Mouse (Mus musculus) embryonic facial prominence, embryonic 14.5 days (tissue): Measurements from ENCODE around the gene Pcif1. TPM values are rescaled to one million over a fixed set of nuclear protein-coding genes. Genes with fewer than 3 reads are reported as not detected.

Experiments
- ATAC-seq: fragments of 200-750 bp; cut with Nextera tagmentation; 2 replicates; pipeline ENCODE4 v1.8.0; 2017; ENCODE audit warnings: low read depth, moderate number of reproducible peaks, moderate TSS enrichment
- DNase-seq: peaks from one replicate; pipeline ENCODE4 v3.0.0-alpha.2; 2015; ENCODE audit warnings: low spot score
- H3K27ac ChIP-seq: fragments of 300-500 bp; sonication (generic); replicated peaks from 2 replicates; pipeline ENCODE4 v1.5.1; 2014; ENCODE audit warnings: low read depth, mild to moderate bottlenecking, low read length, moderate library complexity
- H3K27me3 ChIP-seq: fragments of 300-500 bp; sonication (generic); replicated peaks from 2 replicates; pipeline ENCODE4 v1.6.1; 2014; ENCODE audit warnings: low read length; ENCODE audit not compliant: control insufficient read depth, insufficient read depth
- H3K36me3 ChIP-seq: fragments of 300-500 bp; sonication (generic); 2 replicates; pipeline ENCODE4 v1.6.1; 2014; ENCODE audit warnings: low read length, mixed read lengths; ENCODE audit not compliant: control insufficient read depth, insufficient read depth
- H3K4me1 ChIP-seq: fragments of 300-500 bp; sonication (generic); 2 replicates; pipeline ENCODE4 v1.6.1; 2014; ENCODE audit warnings: antibody characterized with exemption, low read length; ENCODE audit not compliant: control insufficient read depth, insufficient read depth
- H3K4me2 ChIP-seq: fragments of 300-500 bp; sonication (generic); 2 replicates; pipeline ENCODE4 v1.6.1; 2014; ENCODE audit warnings: low read depth, mild to moderate bottlenecking, low read length, moderate library complexity, mixed read lengths
- H3K4me3 ChIP-seq: fragments of 300-500 bp; sonication (generic); 2 replicates; pipeline ENCODE4 v1.5.1; 2014; ENCODE audit warnings: low read depth, mild to moderate bottlenecking, low read length
- H3K9ac ChIP-seq: fragments of 300-500 bp; sonication (generic); 2 replicates; pipeline ENCODE4 v1.6.1; 2014; ENCODE audit warnings: low read depth, mild to moderate bottlenecking, low read length, moderate library complexity, mixed read lengths
- H3K9me3 ChIP-seq: fragments of 300-500 bp; sonication (generic); 2 replicates; pipeline ENCODE4 v1.6.1; 2016; ENCODE audit warnings: low read length; ENCODE audit not compliant: control insufficient read depth
- WGBS: fragments of 180-500 bp; shearing (Covaris S2); extraction: QIAGEN DNeasy Blood & Tissue Kit; methylation state at CpG from one replicate; pipeline ENCODE4 v1.1.7; 2014; 5-methylcytosine and 5-hydroxymethylcytosine counted together
- polyA plus RNA-seq: library from polyadenylated mRNA; unstranded; fragments of >200 nt; fragmentation: Nextera tagmentation; extraction: Ambion mirVana; gene quantifications from 2 replicates; pipeline ENCODE4 v1.2.1, GENCODE M21; 2014

Pcif1 gene
- polyA plus RNA-seq, 1 experiment from 2014 or later, result 56.9 TPM

GRCm38 (mm10) chr2:164917371-164917770, 38.3 kb downstream of the Pcif1 start:
- ATAC-seq (no peak), DNase-seq (no peak)
- H3K4me3 ChIP-seq, result no peak overlapping the region
- no peak overlapping the region for H3K4me2 ChIP-seq
- H3K9me3 ChIP-seq, result no peaks in the 10 kb centered on the region
- no peak overlapping the region for H3K27ac ChIP-seq
- H3K27me3 ChIP-seq, result no peaks in the 10 kb centered on the region
- peaks cover 9% of the 10 kb centered on the region; the same call in 1 of the 2 replicates for H3K36me3 ChIP-seq
- 54% methylated on average over 10 of the region's 10 CpGs for WGBS
- H3K4me1 ChIP-seq, result peaks cover 2% of the 10 kb centered on the region; the same call in 1 of the 2 replicates
- no peak overlapping the region for H3K9ac ChIP-seq

- 62% methylated on average over 4 of the region's 5 CpGs for WGBS
- Histone ChIP-seq H3K9ac (no peak overlapping the region), H3K4me2 (no peak overlapping the region), H3K4me3 (no peak overlapping the region), H3K4me1 (no peaks in the 10 kb centered on the region), H3K36me3 (peaks cover 9% of the 10 kb centered on the region; the same call in 1 of the 2 replicates), H3K9me3 (no peaks in the 10 kb centered on the region), H3K27ac (no peak overlapping the region), H3K27me3 (no peaks in the 10 kb centered on the region)
- ATAC-seq (no peak), DNase-seq (no peak)
Observed at GRCm38 (mm10) chr2:164918325-164918724, 39.2 kb downstream of the Pcif1 start.

GRCm38 (mm10) chr2:164921984-164922383, 42.9 kb downstream of the Pcif1 start:
- Histone ChIP-seq H3K27me3 (no peaks in the 10 kb centered on the region), H3K36me3 (peaks cover 9% of the 10 kb centered on the region; the same call in 1 of the 2 replicates), H3K27ac (no peak overlapping the region), H3K4me3 (no peak overlapping the region), H3K4me1 (no peaks in the 10 kb centered on the region), H3K9ac (no peak overlapping the region), H3K9me3 (no peaks in the 10 kb centered on the region), H3K4me2 (no peak overlapping the region)
- no peak for ATAC-seq
- no peak for DNase-seq
- WGBS, result 53% methylated on average over 6 of the region's 7 CpGs

GRCm38 (mm10) chr2:164923291-164923690, 44.2 kb downstream of the Pcif1 start:
- H3K4me1 ChIP-seq, result no peaks in the 10 kb centered on the region
- ATAC-seq, result no peak; the same call in 1 of the 2 replicates
- H3K27ac ChIP-seq, result no peak overlapping the region
- no peaks in the 10 kb centered on the region for H3K27me3 ChIP-seq
- no peaks in the 10 kb centered on the region for H3K9me3 ChIP-seq
- no peak overlapping the region for H3K4me3 ChIP-seq
- no peak for DNase-seq
- no peak overlapping the region for H3K4me2 ChIP-seq
- 67% methylated on average over 4 of the region's 4 CpGs for WGBS
- peaks cover 9% of the 10 kb centered on the region; the same call in 1 of the 2 replicates for H3K36me3 ChIP-seq
- no peak overlapping the region for H3K9ac ChIP-seq

- Histone ChIP-seq H3K36me3 (peaks cover 7% of the 10 kb centered on the region; the same call in 1 of the 2 replicates), H3K4me2 (no peak overlapping the region), H3K27ac (no peak overlapping the region), H3K27me3 (no peaks in the 10 kb centered on the region), H3K4me3 (no peak overlapping the region), H3K4me1 (no peaks in the 10 kb centered on the region), H3K9me3 (no peaks in the 10 kb centered on the region), H3K9ac (no peak overlapping the region)
- WGBS, result 30% methylated on average over 11 of the region's 11 CpGs
- DNase-seq, result peak; percentile 75
- ATAC-seq, result peak; percentile 67
Observed at GRCm38 (mm10) chr2:164924100-164924857, 45.2 kb downstream of the Pcif1 start.

- Histone ChIP-seq H3K27ac (no peak overlapping the region), H3K9me3 (no peaks in the 10 kb centered on the region), H3K4me3 (no peak overlapping the region), H3K9ac (no peak overlapping the region), H3K27me3 (0 out of 2 replicates have a peak, but pooled peaks cover under 1% of the 10 kb centered on the region), H3K4me1 (peaks cover 5% of the 10 kb centered on the region), H3K36me3 (no peaks in the 10 kb centered on the region), H3K4me2 (no peak overlapping the region)
- DNase-seq (peak; percentile 45), ATAC-seq (peak; percentile 53; the same call in 1 of the 2 replicates)
- WGBS, result 29% methylated on average over 11 of the region's 11 CpGs
Observed at GRCm38 (mm10) chr2:164930706-164931581, 51.8 kb downstream of the Pcif1 start.

- Histone ChIP-seq H3K4me2 (no peak overlapping the region), H3K27ac (no peak overlapping the region), H3K4me3 (no peak overlapping the region), H3K4me1 (peaks cover 5% of the 10 kb centered on the region), H3K9ac (no peak overlapping the region), H3K27me3 (peaks cover 15% of the 10 kb centered on the region; the same call in 1 of the 2 replicates), H3K36me3 (no peaks in the 10 kb centered on the region), H3K9me3 (no peaks in the 10 kb centered on the region)
- ATAC-seq, result no peak
- no peak for DNase-seq
- 39% methylated on average over 7 of the region's 10 CpGs for WGBS
Observed at GRCm38 (mm10) chr2:164933534-164933933, 54.4 kb downstream of the Pcif1 start.

- DNase-seq (no peak), ATAC-seq (no peak)
Observed at GRCm38 (mm10) chr2:164935991-164936390, 56.9 kb downstream of the Pcif1 start.

More at GRCm38 (mm10) chr2:164935991-164936390, 56.9 kb downstream of the Pcif1 start:
- Histone ChIP-seq H3K27me3 (peaks cover 31% of the 10 kb centered on the region), H3K27ac (no peak overlapping the region), H3K4me3 (no peak overlapping the region), H3K36me3 (no peaks in the 10 kb centered on the region), H3K4me1 (peaks cover 16% of the 10 kb centered on the region), H3K9ac (no peak overlapping the region), H3K9me3 (no peaks in the 10 kb centered on the region), H3K4me2 (no peak overlapping the region)
- WGBS, result 63% methylated on average over 4 of the region's 4 CpGs
